Mouse (Mus musculus): ENCODE measurements around the gene Gm43738. TPM values are rescaled to one million over a fixed set of nuclear protein-coding genes. Genes with fewer than 3 reads are reported as not detected.

Gene Gm43738
- polyA plus RNA-seq, 1 experiment = not detected

- 53% methylated on average over 3 of the region's 3 CpGs for WGBS
- peak within 1 kb of the TSS; percentile 78 for H3K27ac ChIP-seq (ENCODE audit: insufficient read depth, low read depth, low read length)
- TF ChIP-seq POLR2A (IDR thresholded peaks at IDR 0.05; ENCODE audit: low read depth, low read length) (no peak), CTCF (conservative IDR thresholded peaks at IDR 0.05; ENCODE audit: insufficient read depth, insufficient read length, low read depth, low read length) (no peak)
- no peak for DNase-seq
- peak within 1 kb of the TSS; percentile 36 for H3K4me3 ChIP-seq (ENCODE audit: insufficient read depth, low read depth, low read length)
- H3K36me3 ChIP-seq (ENCODE audit: control insufficient read depth, insufficient read depth, low read length) = no peaks in the 10 kb centered on the region
- peaks cover 3% of the 10 kb centered on the region; the same call in 1 of the 2 replicates for H3K4me1 ChIP-seq (ENCODE audit: control insufficient read depth, insufficient read depth, low read length)
- H3K27me3 ChIP-seq (replicated peaks; ENCODE audit: control insufficient read depth, insufficient read depth, low read length) = no peaks in the 10 kb centered on the region
Observed at GRCm38 (mm10) chr3:89135958-89136357, 35.1 kb upstream of the Gm43738 start, which contains the start of gene Pklr. Gene Pklr (plus strand): TSS chr3:89136142.

- 83% methylated on average over 1 of the region's 1 CpGs for WGBS
- Histone ChIP-seq H3K4me1 (ENCODE audit: control insufficient read depth, insufficient read depth, low read length) (peaks cover 3% of the 10 kb centered on the region; the same call in 1 of the 2 replicates), H3K4me3 (ENCODE audit: insufficient read depth, low read depth, low read length) (no peak overlapping the region), H3K36me3 (ENCODE audit: control insufficient read depth, insufficient read depth, low read length) (no peaks in the 10 kb centered on the region), H3K27me3 (replicated peaks; ENCODE audit: control insufficient read depth, insufficient read depth, low read length) (no peaks in the 10 kb centered on the region), H3K27ac (ENCODE audit: insufficient read depth, low read depth, low read length) (no peak overlapping the region)
- no peak for DNase-seq
- TF ChIP-seq POLR2A (IDR thresholded peaks at IDR 0.05; ENCODE audit: low read depth, low read length) = no peak
- TF ChIP-seq CTCF (conservative IDR thresholded peaks at IDR 0.05; ENCODE audit: insufficient read depth, insufficient read length, low read depth, low read length) = no peak
Observed at GRCm38 (mm10) chr3:89133752-89134151, 32.9 kb upstream of the Gm43738 start.

DNA sequence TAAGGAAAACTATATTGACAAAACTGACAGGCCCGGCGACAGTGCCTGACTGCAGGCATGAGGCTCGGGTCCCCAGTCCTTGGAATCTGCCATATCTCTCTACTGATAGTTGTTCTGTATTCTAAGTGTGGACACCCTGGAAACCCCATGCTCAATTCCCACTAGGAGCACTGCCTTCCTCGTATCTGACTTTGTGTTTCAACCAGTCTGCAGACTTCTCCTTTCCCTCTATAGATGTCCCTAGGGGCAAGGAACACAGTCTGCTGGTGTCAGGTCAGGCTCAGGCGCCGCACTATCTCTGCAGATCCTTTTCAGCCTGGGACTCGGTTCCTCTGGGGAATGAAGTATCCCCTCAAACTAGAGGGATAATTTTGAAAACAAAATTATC lies 32.2 kb upstream of the Gm43738 start:
- no peaks in the 10 kb centered on the region for H3K36me3 ChIP-seq (ENCODE audit: control insufficient read depth, insufficient read depth, low read length)
- 88% methylated on average over 7 of the region's 7 CpGs for WGBS

DNA sequence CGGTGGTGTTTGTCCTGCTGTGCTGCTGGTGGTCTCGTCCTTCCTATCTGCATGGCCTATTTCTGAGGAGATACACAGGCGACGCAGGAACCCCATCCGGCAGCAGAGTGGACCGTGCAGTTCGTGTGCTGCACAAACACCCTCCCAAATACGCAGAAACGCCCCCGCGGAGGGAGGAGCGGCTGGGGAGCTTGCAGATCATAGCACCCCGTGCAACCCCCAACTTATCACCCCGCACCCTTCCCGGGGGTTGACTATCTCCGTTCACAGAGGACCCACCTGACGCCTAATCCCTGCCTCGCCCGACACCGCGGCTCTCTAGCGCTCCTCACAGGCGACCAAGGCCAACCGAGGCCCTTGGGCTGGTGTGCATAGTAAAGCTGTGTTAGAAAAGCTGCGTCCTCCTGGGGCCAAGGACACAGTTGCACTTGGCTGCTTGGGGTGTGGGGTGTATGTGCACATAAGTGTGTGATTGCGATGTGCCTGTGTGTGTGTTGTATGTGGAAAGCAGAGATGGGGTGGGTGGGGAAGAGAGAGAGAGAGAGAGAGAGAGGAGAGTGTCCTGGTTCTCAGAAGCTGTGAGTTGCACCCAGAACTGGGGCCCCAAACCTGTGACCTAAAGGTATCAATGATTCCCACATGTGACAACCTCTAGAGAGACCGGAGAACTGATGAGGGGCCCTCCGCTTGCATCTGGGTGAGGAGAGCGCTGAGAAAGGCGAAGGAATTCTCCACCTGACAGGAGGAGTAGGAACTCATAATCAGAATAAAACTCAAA lies 31.6 kb upstream of the Gm43738 start:
- no peak overlapping the region for H3K27ac ChIP-seq (ENCODE audit: insufficient read depth, low read depth, low read length)
- WGBS = 21% methylated on average over 29 of the region's 30 CpGs
- H3K36me3 ChIP-seq (ENCODE audit: control insufficient read depth, insufficient read depth, low read length) = no peaks in the 10 kb centered on the region
- H3K4me1 ChIP-seq (ENCODE audit: control insufficient read depth, insufficient read depth, low read length) = peaks cover 3% of the 10 kb centered on the region; the same call in 1 of the 2 replicates
- H3K27me3 ChIP-seq (replicated peaks; ENCODE audit: control insufficient read depth, insufficient read depth, low read length) = no peaks in the 10 kb centered on the region
- no peak overlapping the region for H3K4me3 ChIP-seq (ENCODE audit: insufficient read depth, low read depth, low read length)
- TF ChIP-seq POLR2A (IDR thresholded peaks at IDR 0.05; ENCODE audit: low read depth, low read length) = no peak
- peak; percentile 43 for TF ChIP-seq CTCF (conservative IDR thresholded peaks at IDR 0.05; ENCODE audit: insufficient read depth, insufficient read length, low read depth, low read length)
- no peak for DNase-seq

More for the DNA sequence above, 32.2 kb upstream of the Gm43738 start:
- no peak for DNase-seq
- Histone ChIP-seq H3K27me3 (replicated peaks; ENCODE audit: control insufficient read depth, insufficient read depth, low read length) (no peaks in the 10 kb centered on the region), H3K4me1 (ENCODE audit: control insufficient read depth, insufficient read depth, low read length) (peaks cover 3% of the 10 kb centered on the region; the same call in 1 of the 2 replicates), H3K4me3 (ENCODE audit: insufficient read depth, low read depth, low read length) (no peak overlapping the region), H3K27ac (ENCODE audit: insufficient read depth, low read depth, low read length) (no peak overlapping the region)
- no peak for TF ChIP-seq CTCF (conservative IDR thresholded peaks at IDR 0.05; ENCODE audit: insufficient read depth, insufficient read length, low read depth, low read length)
- no peak for TF ChIP-seq POLR2A (IDR thresholded peaks at IDR 0.05; ENCODE audit: low read depth, low read length)

DNA sequence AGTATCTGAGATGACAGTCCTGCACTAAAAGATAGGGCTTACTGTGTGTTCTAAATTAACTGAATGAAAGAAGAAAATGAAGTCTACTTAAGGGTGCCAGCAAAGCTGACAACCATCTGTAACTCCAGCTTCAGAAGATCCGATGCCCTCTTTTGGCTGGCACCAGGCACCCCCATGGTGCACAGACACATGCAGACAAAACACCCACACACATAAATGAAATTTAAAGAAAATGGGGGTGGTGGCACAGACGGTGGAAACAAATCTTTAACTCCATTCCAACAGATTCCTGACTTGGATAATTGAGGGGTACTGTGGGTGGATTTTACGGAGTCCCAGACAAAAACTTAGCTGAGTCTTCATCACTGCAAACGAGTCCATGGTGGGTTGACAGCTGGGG lies 30.9 kb upstream of the Gm43738 start:
- H3K27me3 ChIP-seq (replicated peaks; ENCODE audit: control insufficient read depth, insufficient read depth, low read length) = no peaks in the 10 kb centered on the region
- H3K36me3 ChIP-seq (ENCODE audit: control insufficient read depth, insufficient read depth, low read length) = no peaks in the 10 kb centered on the region
- H3K27ac ChIP-seq (ENCODE audit: insufficient read depth, low read depth, low read length) = no peak overlapping the region
- TF ChIP-seq CTCF (conservative IDR thresholded peaks at IDR 0.05; ENCODE audit: insufficient read depth, insufficient read length, low read depth, low read length) = no peak
- TF ChIP-seq POLR2A (IDR thresholded peaks at IDR 0.05; ENCODE audit: low read depth, low read length) = no peak
- peaks cover 3% of the 10 kb centered on the region; the same call in 1 of the 2 replicates for H3K4me1 ChIP-seq (ENCODE audit: control insufficient read depth, insufficient read depth, low read length)
- no peak for DNase-seq
- H3K4me3 ChIP-seq (ENCODE audit: insufficient read depth, low read depth, low read length) = no peak overlapping the region
- 52% methylated on average over 4 of the region's 4 CpGs for WGBS

DNA sequence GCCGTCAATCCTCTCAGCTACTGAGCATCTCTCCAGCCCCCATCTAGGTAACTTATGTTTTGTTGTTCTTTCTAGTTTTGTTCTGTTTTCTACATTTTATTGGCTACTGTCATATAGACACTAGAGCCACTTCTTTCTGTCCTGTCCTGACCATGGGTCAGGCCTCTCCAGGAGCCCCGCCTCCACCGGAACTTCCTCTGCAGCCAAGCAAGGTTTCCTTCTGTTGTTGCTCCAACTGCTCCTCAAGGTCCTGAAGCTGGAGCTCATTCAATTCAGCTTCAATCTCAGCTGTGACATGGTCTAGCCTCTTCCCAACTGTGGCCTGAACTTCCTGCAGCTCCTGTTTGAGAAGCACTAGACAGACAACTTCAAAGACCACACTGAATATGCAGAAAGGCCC lies 29.0 kb upstream of the Gm43738 start:
- H3K27me3 ChIP-seq (replicated peaks; ENCODE audit: control insufficient read depth, insufficient read depth, low read length) = no peaks in the 10 kb centered on the region
- DNase-seq = no peak
- TF ChIP-seq POLR2A (IDR thresholded peaks at IDR 0.05; ENCODE audit: low read depth, low read length) (no peak), CTCF (conservative IDR thresholded peaks at IDR 0.05; ENCODE audit: insufficient read depth, insufficient read length, low read depth, low read length) (no peak)
- H3K4me1 ChIP-seq (ENCODE audit: control insufficient read depth, insufficient read depth, low read length) = 0 out of 2 replicates have a peak, but pooled peaks cover 3% of the 10 kb centered on the region
- H3K4me3 ChIP-seq (ENCODE audit: insufficient read depth, low read depth, low read length) = no peak overlapping the region
- H3K27ac ChIP-seq (ENCODE audit: insufficient read depth, low read depth, low read length) = no peak overlapping the region
- WGBS = 77% methylated on average over 3 of the region's 3 CpGs
- H3K36me3 ChIP-seq (ENCODE audit: control insufficient read depth, insufficient read depth, low read length) = no peaks in the 10 kb centered on the region

DNA sequence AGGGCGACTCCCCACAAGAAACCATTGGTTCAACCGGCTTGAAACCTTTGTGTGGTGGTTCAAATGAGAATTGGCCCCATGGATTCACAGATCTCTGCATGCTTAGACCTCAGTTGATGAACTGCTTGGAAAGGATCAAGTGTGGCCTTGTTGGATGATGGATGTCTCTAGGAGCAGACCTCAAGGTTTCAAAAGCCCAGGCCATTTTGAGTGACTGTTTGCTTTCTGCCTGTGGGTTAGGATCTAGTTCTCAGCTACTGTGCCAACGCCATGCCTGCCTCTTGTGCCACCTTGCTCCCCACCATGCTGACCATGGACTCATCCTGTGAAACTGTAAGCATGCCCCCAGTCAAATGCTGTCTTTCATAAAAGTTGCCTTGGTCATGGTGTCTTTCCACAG lies 25.1 kb upstream of the Gm43738 start:
- WGBS = 93% methylated on average over 3 of the region's 3 CpGs
- no peak overlapping the region for H3K27ac ChIP-seq (ENCODE audit: insufficient read depth, low read depth, low read length)
- no peak for DNase-seq
- H3K4me3 ChIP-seq (ENCODE audit: insufficient read depth, low read depth, low read length) = no peak overlapping the region
- no peaks in the 10 kb centered on the region for H3K27me3 ChIP-seq (replicated peaks; ENCODE audit: control insufficient read depth, insufficient read depth, low read length)
- no peaks in the 10 kb centered on the region for H3K36me3 ChIP-seq (ENCODE audit: control insufficient read depth, insufficient read depth, low read length)
- TF ChIP-seq POLR2A (IDR thresholded peaks at IDR 0.05; ENCODE audit: low read depth, low read length) = no peak
- no peak for TF ChIP-seq CTCF (conservative IDR thresholded peaks at IDR 0.05; ENCODE audit: insufficient read depth, insufficient read length, low read depth, low read length)
- H3K4me1 ChIP-seq (ENCODE audit: control insufficient read depth, insufficient read depth, low read length) = 0 out of 2 replicates have a peak, but pooled peaks cover 3% of the 10 kb centered on the region

Data from kidney, adult 2 months (tissue).